Mouse (Mus musculus): ENCODE data around the gene Atp1a3. TPM values are rescaled to one million over a fixed set of nuclear protein-coding genes. Genes with fewer than 3 reads are reported as not detected.

The Atp1a3 gene
- polyA plus RNA-seq, 1 experiment from 2014 or later: 195 TPM

GRCm38 (mm10) chr7:25000211-25000610 lies 5.5 kb downstream of the Atp1a3 start:
- H3K4me1 ChIP-seq (replicated peaks): peaks cover 32% of the 10 kb centered on the region
- H3K9me3 ChIP-seq: no peaks in the 10 kb centered on the region
- no peak overlapping the region for H3K9ac ChIP-seq (replicated peaks)
- ATAC-seq: no peak
- H3K27me3 ChIP-seq: no peaks in the 10 kb centered on the region
- 81% methylated on average over 7 of the region's 7 CpGs for WGBS
- H3K27ac ChIP-seq: no peak overlapping the region
- H3K4me2 ChIP-seq (replicated peaks): no peak overlapping the region
- peaks cover 51% of the 10 kb centered on the region for H3K36me3 ChIP-seq
- H3K4me3 ChIP-seq (replicated peaks): no peak overlapping the region

GRCm38 (mm10) chr7:24993081-24993480 lies 12.7 kb downstream of the Atp1a3 start:
- Histone ChIP-seq H3K4me2 (replicated peaks) (no peak overlapping the region), H3K27me3 (no peaks in the 10 kb centered on the region), H3K4me1 (replicated peaks) (no peaks in the 10 kb centered on the region), H3K9ac (replicated peaks) (no peak overlapping the region), H3K36me3 (peaks cover 92% of the 10 kb centered on the region), H3K9me3 (no peaks in the 10 kb centered on the region), H3K27ac (no peak overlapping the region), H3K4me3 (replicated peaks) (no peak overlapping the region)
- WGBS: 85% methylated on average over 6 of the region's 6 CpGs
- no peak for ATAC-seq

GRCm38 (mm10) chr7:24990478-24990877 lies 15.3 kb downstream of the Atp1a3 start:
- no peak for ATAC-seq

GRCm38 (mm10) chr7:24987941-24988340 lies 17.8 kb downstream of the Atp1a3 start:
- H3K4me2 ChIP-seq (replicated peaks): no peak overlapping the region
- H3K27me3 ChIP-seq: no peaks in the 10 kb centered on the region
- 0 out of 2 replicates have a peak, but pooled peaks cover 6% of the 10 kb centered on the region for H3K9me3 ChIP-seq
- no peak for ATAC-seq
- H3K4me3 ChIP-seq (replicated peaks): no peak overlapping the region
- H3K36me3 ChIP-seq: peaks cover 95% of the 10 kb centered on the region
- H3K4me1 ChIP-seq (replicated peaks): no peaks in the 10 kb centered on the region
- H3K27ac ChIP-seq: no peak overlapping the region
- 89% methylated on average over 14 of the region's 14 CpGs for WGBS
- no peak overlapping the region for H3K9ac ChIP-seq (replicated peaks)

More at GRCm38 (mm10) chr7:24990478-24990877, 15.3 kb downstream of the Atp1a3 start:
- 79% methylated on average over 8 of the region's 8 CpGs for WGBS
- H3K4me3 ChIP-seq (replicated peaks): no peak overlapping the region
- H3K27ac ChIP-seq: no peak overlapping the region
- no peaks in the 10 kb centered on the region for H3K9me3 ChIP-seq
- H3K4me1 ChIP-seq (replicated peaks): no peaks in the 10 kb centered on the region
- H3K36me3 ChIP-seq: peaks cover 94% of the 10 kb centered on the region
- H3K9ac ChIP-seq (replicated peaks): no peak overlapping the region
- no peaks in the 10 kb centered on the region for H3K27me3 ChIP-seq
- no peak overlapping the region for H3K4me2 ChIP-seq (replicated peaks)

- no peak for ATAC-seq
Measured at GRCm38 (mm10) chr7:24985799-24986198, 20.0 kb downstream of the Atp1a3 start.

GRCm38 (mm10) chr7:24984307-24984706 lies 21.5 kb downstream of the Atp1a3 start:
- Histone ChIP-seq H3K4me3 (replicated peaks) (no peak overlapping the region), H3K9ac (replicated peaks) (no peak overlapping the region), H3K4me1 (replicated peaks) (no peaks in the 10 kb centered on the region), H3K4me2 (replicated peaks) (no peak overlapping the region), H3K36me3 (peaks cover 98% of the 10 kb centered on the region), H3K27ac (no peak overlapping the region), H3K9me3 (0 out of 2 replicates have a peak, but pooled peaks cover 6% of the 10 kb centered on the region), H3K27me3 (no peaks in the 10 kb centered on the region)
- 91% methylated on average over 2 of the region's 2 CpGs for WGBS
- no peak for ATAC-seq

More at GRCm38 (mm10) chr7:24985799-24986198, 20.0 kb downstream of the Atp1a3 start:
- Histone ChIP-seq H3K27me3 (no peaks in the 10 kb centered on the region), H3K4me3 (replicated peaks) (no peak overlapping the region), H3K9me3 (0 out of 2 replicates have a peak, but pooled peaks cover 6% of the 10 kb centered on the region), H3K4me1 (replicated peaks) (no peaks in the 10 kb centered on the region), H3K36me3 (peaks cover 98% of the 10 kb centered on the region), H3K9ac (replicated peaks) (no peak overlapping the region), H3K27ac (no peak overlapping the region), H3K4me2 (replicated peaks) (no peak overlapping the region)
- WGBS: 74% methylated on average over 5 of the region's 5 CpGs

- WGBS: 90% methylated on average over 5 of the region's 5 CpGs
- Histone ChIP-seq H3K27me3 (no peaks in the 10 kb centered on the region), H3K4me1 (replicated peaks) (no peaks in the 10 kb centered on the region), H3K36me3 (peaks cover 98% of the 10 kb centered on the region), H3K9ac (replicated peaks) (no peak overlapping the region), H3K27ac (no peak overlapping the region), H3K4me2 (replicated peaks) (no peak overlapping the region), H3K4me3 (replicated peaks) (no peak overlapping the region), H3K9me3 (0 out of 2 replicates have a peak, but pooled peaks cover 6% of the 10 kb centered on the region)
- ATAC-seq: no peak
Measured at GRCm38 (mm10) chr7:24983396-24983795, 22.4 kb downstream of the Atp1a3 start.

GRCm38 (mm10) chr7:24980439-24980838 lies 25.3 kb downstream of the Atp1a3 start:
- Histone ChIP-seq H3K9ac (replicated peaks) (no peak overlapping the region), H3K9me3 (0 out of 2 replicates have a peak, but pooled peaks cover 6% of the 10 kb centered on the region), H3K4me1 (replicated peaks) (no peaks in the 10 kb centered on the region), H3K4me2 (replicated peaks) (no peak overlapping the region), H3K4me3 (replicated peaks) (no peak overlapping the region), H3K27me3 (no peaks in the 10 kb centered on the region), H3K36me3 (peaks cover 81% of the 10 kb centered on the region), H3K27ac (no peak overlapping the region)
- 83% methylated on average over 7 of the region's 7 CpGs for WGBS
- no peak for ATAC-seq

- Histone ChIP-seq H3K4me3 (replicated peaks) (no peak overlapping the region), H3K4me1 (replicated peaks) (no peaks in the 10 kb centered on the region), H3K9me3 (no peaks in the 10 kb centered on the region), H3K36me3 (peaks cover 66% of the 10 kb centered on the region), H3K9ac (replicated peaks) (no peak overlapping the region), H3K4me2 (replicated peaks) (no peak overlapping the region), H3K27ac (no peak overlapping the region), H3K27me3 (no peaks in the 10 kb centered on the region)
- WGBS: 81% methylated on average over 7 of the region's 7 CpGs
- ATAC-seq: no peak
Measured at GRCm38 (mm10) chr7:24978781-24979180, 27.0 kb downstream of the Atp1a3 start.

- H3K4me3 ChIP-seq (replicated peaks): no peak overlapping the region
- no peak overlapping the region for H3K4me2 ChIP-seq (replicated peaks)
- H3K9me3 ChIP-seq: no peaks in the 10 kb centered on the region
- peaks cover 32% of the 10 kb centered on the region for H3K36me3 ChIP-seq
- H3K27me3 ChIP-seq: no peaks in the 10 kb centered on the region
- H3K27ac ChIP-seq: no peak overlapping the region
- H3K9ac ChIP-seq (replicated peaks): no peak overlapping the region
- ATAC-seq: no peak
- peaks cover 13% of the 10 kb centered on the region for H3K4me1 ChIP-seq (replicated peaks)
- WGBS: 28% methylated on average over 9 of the region's 9 CpGs
Measured at GRCm38 (mm10) chr7:24974893-24975595, 30.7 kb downstream of the Atp1a3 start.

- Histone ChIP-seq H3K27ac (no peak overlapping the region), H3K4me2 (replicated peaks) (no peak overlapping the region), H3K4me3 (replicated peaks) (no peak overlapping the region), H3K36me3 (peaks cover 26% of the 10 kb centered on the region), H3K27me3 (no peaks in the 10 kb centered on the region), H3K9ac (replicated peaks) (no peak overlapping the region), H3K4me1 (replicated peaks) (peaks cover 13% of the 10 kb centered on the region), H3K9me3 (no peaks in the 10 kb centered on the region)
- ATAC-seq: no peak
- WGBS: 81% methylated on average over 5 of the region's 5 CpGs
Measured at GRCm38 (mm10) chr7:24973902-24974301, 31.9 kb downstream of the Atp1a3 start.

GRCm38 (mm10) chr7:24973208-24973607 lies 32.5 kb downstream of the Atp1a3 start:
- no peak for ATAC-seq
- peaks cover 13% of the 10 kb centered on the region for H3K4me1 ChIP-seq (replicated peaks)
- no peaks in the 10 kb centered on the region for H3K9me3 ChIP-seq
- whole genome bisulfite sequencing: 86% methylated on average over 4 of the region's 4 CpGs
- no peak overlapping the region for H3K9ac ChIP-seq (replicated peaks)
- no peaks in the 10 kb centered on the region for H3K27me3 ChIP-seq
- no peak overlapping the region for H3K27ac ChIP-seq
- peaks cover 20% of the 10 kb centered on the region for H3K36me3 ChIP-seq
- H3K4me3 ChIP-seq (replicated peaks): no peak overlapping the region
- H3K4me2 ChIP-seq (replicated peaks): no peak overlapping the region

All from midbrain, embryonic 13.5 days (tissue).